In genomic region chr1:172562641-172563464, GRCm38 (mm10) we compare ENCODE assay signal across 8 mouse cellular contexts. TPM values are rescaled to one million over a fixed set of nuclear protein-coding genes. Genes with fewer than 3 reads are reported as not detected.
DNase-seq lines count a peak whose midpoint lies in the region; ATAC-seq and TF ChIP-seq lines count a peak whose summit lies in the region.

No protein-coding gene starts in this region.

- peak; percentile 91 for ATAC-seq in hindbrain, embryonic 12.5 days (ENCODE audit: low FRiP score)
- ATAC-seq in lung, postnatal 0 days, result peak; percentile 92

- no peak for TF ChIP-seq EP300 in lung, postnatal 0 days (IDR thresholded peaks at IDR 0.05)

- no peaks in the 10 kb centered on the region; a peak in 1 of 4 replicates for H3K4me1 ChIP-seq in ES-E14 (ENCODE audit: control insufficient read depth in 2 of 2, insufficient read depth in 2 of 2, low read length in 2 of 2, poor library complexity in 1 of 2)
- peaks cover 12% of the 10 kb centered on the region for H3K4me1 ChIP-seq in hindbrain, embryonic 12.5 days
- peaks cover 15% of the 10 kb centered on the region for H3K4me1 ChIP-seq in lung, postnatal 0 days (ENCODE audit: insufficient read depth, low read depth, low read length)

- no peaks in the 10 kb centered on the region for H3K9me3 ChIP-seq in ES-E14 (ENCODE audit: control insufficient read depth, insufficient read depth, low read depth, low read length)
- no peaks in the 10 kb centered on the region for H3K9me3 ChIP-seq in hindbrain, embryonic 12.5 days (replicated peaks)
- H3K9me3 ChIP-seq in lung, postnatal 0 days (ENCODE audit: low read length), result no peaks in the 10 kb centered on the region

- peak overlapping the region; percentile 55 for H3K9ac ChIP-seq in ES-E14 (ENCODE audit: insufficient read depth, low read depth, low read length, poor library complexity, severe bottlenecking)
- H3K9ac ChIP-seq in hindbrain, embryonic 12.5 days, result peak overlapping the region; percentile 76
- peak overlapping the region; percentile 30 for H3K9ac ChIP-seq in lung, postnatal 0 days (replicated peaks; ENCODE audit: low read depth)

- no peaks in the 10 kb centered on the region for H3K36me3 ChIP-seq in ES-E14 (ENCODE audit: control insufficient read depth, insufficient read depth, low read length, poor library complexity, severe bottlenecking)
- no peaks in the 10 kb centered on the region for H3K36me3 ChIP-seq in hindbrain, embryonic 12.5 days
- no peaks in the 10 kb centered on the region for H3K36me3 ChIP-seq in lung, postnatal 0 days (ENCODE audit: insufficient read depth, low read length)

- peaks cover 46% of the 10 kb centered on the region for H3K27me3 ChIP-seq in hindbrain, embryonic 12.5 days
- H3K27me3 ChIP-seq in lung, postnatal 0 days (replicated peaks; ENCODE audit: insufficient read depth, low read length), result no peaks in the 10 kb centered on the region; the same call in 1 of the 2 replicates

- H3K4me2 ChIP-seq in hindbrain, embryonic 12.5 days (replicated peaks), result peak overlapping the region; percentile 97
- peak overlapping the region; percentile 87 for H3K4me2 ChIP-seq in lung, postnatal 0 days (replicated peaks; ENCODE audit: low read depth, low read length)

- in situ Hi-C loops in ES-E14 (cut with MboI; ENCODE audit: low sequenced_read_pairs in 2 of 2, unreplicated experiment in 2 of 2), result no loop called here

- WGBS in hindbrain, embryonic 12.5 days, result under 1% methylated on average over 65 of the region's 66 CpGs
- under 1% methylated on average over 58 of the region's 66 CpGs for WGBS in lung, postnatal 0 days

- peak; percentile 63 for DNase-seq in ES-E14 (ENCODE audit: low read depth, low spot score)
- DNase-seq in cerebellum, adult 8-10 months, result peak; percentile 65
- peak; percentile 47 to 49 for DNase-seq in frontal cortex, postnatal 14 days (ENCODE audit: low spot score in 2 of 2)
- peak; percentile 55 to 63 for DNase-seq in layer of hippocampus, postnatal 14 days (ENCODE audit: low spot score in 2 of 2)
- peak; percentile 84 for DNase-seq in lung, postnatal 0 days (ENCODE audit: low spot score)
- DNase-seq in ovary, postnatal 10 days (ENCODE audit: low spot score), result peak; percentile 62
- peak; percentile 62 for DNase-seq in thymus, postnatal 14 days

- TF ChIP-seq CTCF in lung, postnatal 0 days (IDR thresholded peaks at IDR 0.05), result peak; percentile 78

- no peak overlapping the region for H3K27ac ChIP-seq in ES-E14 (ENCODE audit: insufficient read depth, low read depth, low read length, poor library complexity, severe bottlenecking)
- no peak overlapping the region for H3K27ac ChIP-seq in hindbrain, embryonic 12.5 days
- peak overlapping the region; percentile 58 for H3K27ac ChIP-seq in lung, postnatal 0 days (ENCODE audit: low read length)

- H3K4me3 ChIP-seq in ES-E14 (ENCODE audit: insufficient read depth in 1 of 2, low read depth in 1 of 2, low read length in 2 of 2, poor library complexity in 1 of 2, severe bottlenecking in 1 of 2), result peak overlapping the region; percentile 71 to 87
- peak overlapping the region; percentile 59 for H3K4me3 ChIP-seq in hindbrain, embryonic 12.5 days
- H3K4me3 ChIP-seq in lung, postnatal 0 days (ENCODE audit: low read depth, low read length), result peak overlapping the region; percentile 51

TF ChIP-seq in ES-E14, 5 proteins besides CTCF, POLR2A, EP300 and RAD21:
- TF ChIP-seq ZNF384 (IDR thresholded peaks at IDR 0.05; ENCODE audit: low read depth, low read length) (no peak), HCFC1 (IDR thresholded peaks at IDR 0.05; ENCODE audit: borderline replicate concordance, insufficient read depth, low read length) (peak; percentile 29; the same call in 1 of the 2 replicates)
TF ChIP-seq in ES-E14: peak in this region for 1.

RNA-seq across cellular contexts. Expression of gene Vsig8, which starts 7.1 kb away (rescaled TPM):
- total RNA-seq in ES-E14 (2012; rRNA removed), result 0.09 and 0.26 TPM in 2 replicates
- polyA plus RNA-seq in hindbrain, embryonic 12.5 days (2016; fragmentation: Nextera tagmentation; extraction: Ambion mirVana), result 0.41 TPM in 1 of 2 replicates, not detected in the other
- under 1 TPM; 0.71 to 0.74 TPM for total RNA-seq in layer of hippocampus, postnatal 14 days (2021)
- 0.39 and 0.44 TPM in 2 replicates for polyA plus RNA-seq in lung, postnatal 0 days (2015; fragmentation: Nextera tagmentation; extraction: Ambion mirVana)

RNA-seq across cellular contexts. Expression of gene Slamf8, which starts 27.5 kb away (rescaled TPM):
- total RNA-seq in ES-E14 (2012; rRNA removed), result not detected in 2 replicates
- not detected in 2 replicates for polyA plus RNA-seq in hindbrain, embryonic 12.5 days (2016; fragmentation: Nextera tagmentation; extraction: Ambion mirVana)
- not detected for total RNA-seq in layer of hippocampus, postnatal 14 days (2021)
- polyA plus RNA-seq in lung, postnatal 0 days (2015; fragmentation: Nextera tagmentation; extraction: Ambion mirVana), result 0.07 and 0.19 TPM in 2 replicates

RNA-seq across cellular contexts. Expression of gene Fcrl6, which starts 39.5 kb away (rescaled TPM):
- not detected in 2 replicates for total RNA-seq in ES-E14 (2012; rRNA removed)
- polyA plus RNA-seq in hindbrain, embryonic 12.5 days (2016; fragmentation: Nextera tagmentation; extraction: Ambion mirVana), result 0.34 TPM in 1 of 2 replicates, not detected in the other
- not detected for total RNA-seq in layer of hippocampus, postnatal 14 days (2021)
- not detected in 2 replicates for polyA plus RNA-seq in lung, postnatal 0 days (2015; fragmentation: Nextera tagmentation; extraction: Ambion mirVana)

RNA-seq across cellular contexts. Expression of gene Cfap45, which starts 42.3 kb away (rescaled TPM):
- total RNA-seq in ES-E14 (2012; rRNA removed), result 0.67 and 1.2 TPM in 2 replicates
- 3.3 and 4.4 TPM in 2 replicates for polyA plus RNA-seq in hindbrain, embryonic 12.5 days (2016; fragmentation: Nextera tagmentation; extraction: Ambion mirVana)
- total RNA-seq in layer of hippocampus, postnatal 14 days (2021), result 1 to 10 TPM; 2.7 to 4.4 TPM
- 12.2 and 13.1 TPM in 2 replicates for polyA plus RNA-seq in lung, postnatal 0 days (2015; fragmentation: Nextera tagmentation; extraction: Ambion mirVana)
